27 mouse cellular contexts compared by ENCODE assay signal in the genomic region with DNA sequence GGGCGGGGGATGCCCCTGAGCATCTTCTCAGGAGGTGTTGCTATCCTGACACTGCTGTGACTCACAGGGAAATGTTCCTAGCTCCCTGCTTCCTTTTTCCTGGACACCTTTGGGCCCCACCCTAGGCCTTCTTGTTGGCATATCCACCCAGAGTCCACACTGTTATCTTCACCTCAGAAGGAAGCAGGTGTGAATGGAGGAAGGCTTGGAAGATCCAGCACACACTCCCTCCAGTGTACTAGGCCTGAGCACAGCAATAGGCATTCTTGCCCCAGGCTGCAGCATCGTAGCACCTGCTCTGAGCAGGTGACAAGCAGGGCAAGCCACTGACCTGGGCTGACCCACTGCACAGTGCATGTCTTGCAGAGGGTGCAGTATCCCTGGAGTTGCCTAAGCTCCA.
DNase-seq lines count a peak whose midpoint lies in the region; ATAC-seq lines count a peak whose summit lies in the region.
"Had no signal": no experiment of that assay in that cellular context is flagged by ENCODE, and none has a peak within 500 bp of the region (broad histone marks: within the 10 kb centered on the region; RNA-seq: fewer than 3 reads in every experiment).

No protein-coding gene starts in this region.

- ATAC-seq in hindbrain, embryonic 12.5 days (ENCODE audit: low FRiP score) = no peak
- ATAC-seq in intestine, embryonic 16.5 days = peak; percentile 67
- peak; percentile 54; the same call in 1 of the 2 replicates for ATAC-seq in stomach, embryonic 16.5 days (ENCODE audit: insufficient read depth, low FRiP score)
- no peak for ATAC-seq in megakaryocyte progenitor cell, adult 5-6 weeks (replicated peaks; ENCODE audit: poor library complexity)
- ATAC-seq: inflammation-experienced regulatory T-cells, adult 6 months; Patski had no signal

- no peak for DNase-seq in hindbrain, embryonic 10.5 days (ENCODE audit: low spot score)
- DNase-seq in fat pad, adult 2 months (ENCODE audit: extremely low read depth, low read depth, low spot score) = peak; percentile 11
- DNase-seq in urinary bladder, postnatal 36 days (ENCODE audit: low spot score in 2 of 2) = no peak
- DNase-seq: adrenal gland, postnatal 10 days; cerebellum, adult 8-10 months; cerebellum, postnatal 36 days; gastrocnemius, postnatal 10 days; kidney, adult 9 months; kidney, postnatal 14 days; lung, embryonic 14.5 days; right cerebral cortex, postnatal 4 days; thymus, adult 18-20 months; thymus, postnatal 25 days had no signal

- no peak overlapping the region for H3K9ac ChIP-seq in hindbrain, embryonic 12.5 days
- no peak overlapping the region for H3K9ac ChIP-seq in intestine, embryonic 16.5 days (ENCODE audit: low read depth, low read length)
- no peak overlapping the region for H3K9ac ChIP-seq in stomach, embryonic 16.5 days (ENCODE audit: low read length)
- H3K9ac ChIP-seq: embryonic facial prominence, embryonic 13.5 days; heart, embryonic 15.5 days; hindbrain, embryonic 15.5 days; limb, embryonic 15.5 days; liver, embryonic 15.5 days; lung, embryonic 14.5 days; midbrain, embryonic 12.5 days; neural tube, embryonic 13.5 days; stomach, embryonic 15.5 days had no signal

- 0 out of 2 replicates have a peak, but pooled peaks cover 4% of the 10 kb centered on the region for H3K27me3 ChIP-seq in hindbrain, embryonic 10.5 days (ENCODE audit: insufficient read depth, poor library complexity, severe bottlenecking)
- no peaks in the 10 kb centered on the region for H3K27me3 ChIP-seq in hindbrain, embryonic 12.5 days
- H3K27me3 ChIP-seq in intestine, embryonic 16.5 days (replicated peaks; ENCODE audit: control insufficient read depth, insufficient read depth, low read length) = no peaks in the 10 kb centered on the region
- H3K27me3 ChIP-seq in stomach, embryonic 16.5 days (ENCODE audit: control insufficient read depth, insufficient read depth, low read length) = no peaks in the 10 kb centered on the region
- H3K27me3 ChIP-seq: embryonic facial prominence, embryonic 13.5 days; heart, embryonic 15.5 days; hindbrain, embryonic 15.5 days; limb, embryonic 15.5 days; midbrain, embryonic 12.5 days; neural tube, embryonic 13.5 days; Patski; stomach, embryonic 15.5 days had no signal

- H3K9me3 ChIP-seq in hindbrain, embryonic 10.5 days = no peaks in the 10 kb centered on the region
- no peaks in the 10 kb centered on the region for H3K9me3 ChIP-seq in hindbrain, embryonic 12.5 days (replicated peaks)
- H3K9me3 ChIP-seq in intestine, embryonic 16.5 days (ENCODE audit: control insufficient read depth, low read length) = no peaks in the 10 kb centered on the region
- H3K9me3 ChIP-seq in stomach, embryonic 16.5 days (replicated peaks; ENCODE audit: control insufficient read depth, low read length) = no peaks in the 10 kb centered on the region
- H3K9me3 ChIP-seq: embryonic facial prominence, embryonic 13.5 days; heart, embryonic 15.5 days; hindbrain, embryonic 15.5 days; limb, embryonic 15.5 days; liver, embryonic 15.5 days; midbrain, embryonic 12.5 days; neural tube, embryonic 13.5 days; stomach, embryonic 15.5 days had no signal

- no peaks in the 10 kb centered on the region for H3K36me3 ChIP-seq in hindbrain, embryonic 10.5 days
- no peaks in the 10 kb centered on the region for H3K36me3 ChIP-seq in hindbrain, embryonic 12.5 days
- H3K36me3 ChIP-seq in intestine, embryonic 16.5 days (ENCODE audit: control insufficient read depth, insufficient read depth, low read length) = no peaks in the 10 kb centered on the region
- H3K36me3 ChIP-seq in stomach, embryonic 16.5 days (ENCODE audit: control insufficient read depth, insufficient read depth, low read length) = no peaks in the 10 kb centered on the region
- H3K36me3 ChIP-seq: embryonic facial prominence, embryonic 13.5 days; heart, embryonic 15.5 days; hindbrain, embryonic 15.5 days; limb, embryonic 15.5 days; liver, embryonic 15.5 days; midbrain, embryonic 12.5 days; neural tube, embryonic 13.5 days; stomach, embryonic 15.5 days had no signal

- no peak overlapping the region for H3K4me3 ChIP-seq in hindbrain, embryonic 10.5 days
- no peak overlapping the region for H3K4me3 ChIP-seq in hindbrain, embryonic 12.5 days
- no peak overlapping the region for H3K4me3 ChIP-seq in intestine, embryonic 16.5 days (ENCODE audit: low read length)
- no peak overlapping the region for H3K4me3 ChIP-seq in stomach, embryonic 16.5 days (replicated peaks; ENCODE audit: low read length)
- H3K4me3 ChIP-seq: embryonic facial prominence, embryonic 13.5 days; heart, embryonic 15.5 days; hindbrain, embryonic 15.5 days; limb, embryonic 15.5 days; liver, embryonic 15.5 days; midbrain, embryonic 12.5 days; neural tube, embryonic 13.5 days; stomach, embryonic 15.5 days had no signal

- H3K4me2 ChIP-seq in hindbrain, embryonic 12.5 days (replicated peaks) = no peak overlapping the region
- H3K4me2 ChIP-seq in intestine, embryonic 16.5 days (ENCODE audit: low read depth, low read length) = no peak overlapping the region
- H3K4me2 ChIP-seq in stomach, embryonic 16.5 days (ENCODE audit: low read depth, low read length) = no peak overlapping the region
- H3K4me2 ChIP-seq: embryonic facial prominence, embryonic 13.5 days; heart, embryonic 15.5 days; hindbrain, embryonic 15.5 days; limb, embryonic 15.5 days; liver, embryonic 15.5 days; lung, embryonic 14.5 days; midbrain, embryonic 12.5 days; neural tube, embryonic 13.5 days; stomach, embryonic 15.5 days had no signal

- H3K4me1 ChIP-seq in hindbrain, embryonic 10.5 days (replicated peaks) = peaks cover 6% of the 10 kb centered on the region; the same call in 1 of the 2 replicates
- no peaks in the 10 kb centered on the region for H3K4me1 ChIP-seq in hindbrain, embryonic 12.5 days
- H3K4me1 ChIP-seq in intestine, embryonic 16.5 days (ENCODE audit: control insufficient read depth, insufficient read depth, low read length) = peaks cover 7% of the 10 kb centered on the region; the same call in 1 of the 2 replicates
- H3K4me1 ChIP-seq in stomach, embryonic 16.5 days (ENCODE audit: control insufficient read depth, insufficient read depth, low read length) = peaks cover 8% of the 10 kb centered on the region
- H3K4me1 ChIP-seq: hindbrain, embryonic 15.5 days; midbrain, embryonic 12.5 days; stomach, embryonic 15.5 days had no signal

- H3K27ac ChIP-seq in hindbrain, embryonic 10.5 days = peak overlapping the region; percentile 13; the same call in 1 of the 2 replicates
- H3K27ac ChIP-seq in hindbrain, embryonic 12.5 days = no peak overlapping the region
- H3K27ac ChIP-seq in intestine, embryonic 16.5 days (ENCODE audit: low read length) = peak overlapping the region; percentile 54; the same call in 1 of the 2 replicates
- peak overlapping the region; percentile 29 for H3K27ac ChIP-seq in stomach, embryonic 16.5 days (ENCODE audit: low read length)
- H3K27ac ChIP-seq: embryonic facial prominence, embryonic 13.5 days; heart, embryonic 15.5 days; hindbrain, embryonic 15.5 days; limb, embryonic 15.5 days; liver, embryonic 15.5 days; midbrain, embryonic 12.5 days; neural tube, embryonic 13.5 days; stomach, embryonic 15.5 days had no signal

- WGBS in hindbrain, embryonic 10.5 days = 88% methylated on average over 2 of the region's 2 CpGs
- WGBS in hindbrain, embryonic 12.5 days = 75% methylated on average over 2 of the region's 2 CpGs
- 73% methylated on average over 2 of the region's 2 CpGs for WGBS in intestine, embryonic 16.5 days
- WGBS in stomach, embryonic 16.5 days = 82% methylated on average over 2 of the region's 2 CpGs

Comparison
In these comparisons a context has a peak if more than half of its experiments do, and no peak if none do; other contexts are left out.
1. ATAC-seq: peak in intestine, embryonic 16.5 days (single experiment) and stomach, embryonic 16.5 days (single experiment); none in hindbrain, embryonic 12.5 days (single experiment) and megakaryocyte progenitor cell, adult 5-6 weeks (single experiment).